Mouse (Mus musculus): ENCODE results near the gene Vdr.

The Vdr gene

GRCm38 (mm10) chr15:97812126-97812525, 98.3 kb downstream of the Vdr start:
- peak; percentile 80 to 93 for DNase-seq (ENCODE audit: low spot score in 2 of 2)

- no peak for DNase-seq (ENCODE audit: low spot score in 2 of 2)
Measured at GRCm38 (mm10) chr15:97811307-97811706, 99.1 kb downstream of the Vdr start.

DNA sequence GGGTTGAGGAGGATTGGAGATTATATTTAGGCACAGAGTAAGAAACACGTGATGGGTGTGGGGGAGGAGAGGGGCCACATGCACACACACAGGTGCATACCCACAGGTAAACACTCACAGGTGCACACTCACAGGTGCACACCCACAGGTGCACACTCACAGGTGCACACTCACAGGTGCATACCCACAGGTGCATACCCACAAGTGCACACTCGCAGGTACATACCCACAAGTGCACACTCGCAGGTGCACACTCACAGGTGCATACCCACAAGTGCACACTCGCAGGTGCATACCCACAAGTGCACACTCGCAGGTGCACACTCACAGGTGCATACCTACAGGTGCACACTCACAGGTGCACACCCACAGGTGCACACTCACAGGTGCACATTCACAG, 100.0 kb downstream of the Vdr start:
- DNase-seq (ENCODE audit: low spot score in 2 of 2), result no peak

- no peak for DNase-seq (ENCODE audit: low spot score in 2 of 2)
Measured at GRCm38 (mm10) chr15:97809942-97810341, 100.5 kb downstream of the Vdr start.

- no peak for DNase-seq (ENCODE audit: low spot score in 2 of 2)
Measured at GRCm38 (mm10) chr15:97809206-97809605, 101.2 kb downstream of the Vdr start.

GRCm38 (mm10) chr15:97808532-97808931, 101.9 kb downstream of the Vdr start:
- no peak for DNase-seq (ENCODE audit: low spot score in 2 of 2)

GRCm38 (mm10) chr15:97807867-97808266, 102.6 kb downstream of the Vdr start:
- DNase-seq (ENCODE audit: low spot score in 2 of 2), result no peak
